Mouse (Mus musculus): ENCODE data around the gene Tmsb15l.
"Not testable (repeated sequence)": the region's sequence is repeated elsewhere in the genome, so short reads cannot be mapped to it uniquely, and the experiment has no call there.

Tmsb15l gene

GRCm38 (mm10) chrX:136976424-136977084 is at the start of gene Tmsb15l, which contains the start of gene Tmsb15b1:
TSS of gene Tmsb15l (minus strand) at chrX:136976869.
TSS of gene Tmsb15b1 (minus strand) at chrX:136976874.
- DNase-seq: peak; percentile 61 to 80

- DNase-seq: peak; percentile 74 to 87
Observed at GRCm38 (mm10) chrX:137019310-137019709, 42.6 kb upstream of the Tmsb15l start.

GRCm38 (mm10) chrX:137017668-137018067 is 41.0 kb upstream of the Tmsb15l start:
- no peak for DNase-seq

- peak; percentile 69 to 72 for DNase-seq
Observed at GRCm38 (mm10) chrX:137015099-137015709, 38.5 kb upstream of the Tmsb15l start.

GRCm38 (mm10) chrX:136996256-136996655 is 19.6 kb upstream of the Tmsb15l start:
- no peak for DNase-seq

- peak; percentile 49 to 66 for DNase-seq
Observed at GRCm38 (mm10) chrX:136993641-136994040, 17.0 kb upstream of the Tmsb15l start.

GRCm38 (mm10) chrX:136992978-136993547 is 16.4 kb upstream of the Tmsb15l start, which contains the start of gene Zcchc18:
TSS of gene Zcchc18 (plus strand) at chrX:136993155.
- peak; percentile 86 to 87 for DNase-seq

- peak; percentile 47 to 54 for DNase-seq
Observed at GRCm38 (mm10) chrX:136992191-136992965, 15.7 kb upstream of the Tmsb15l start.

GRCm38 (mm10) chrX:136991274-136991673 is 14.6 kb upstream of the Tmsb15l start:
- peak; percentile 12 to 16 for DNase-seq

- no peak for DNase-seq
Observed at GRCm38 (mm10) chrX:136986039-136986438, 9.4 kb upstream of the Tmsb15l start.

GRCm38 (mm10) chrX:136978616-136979015 is 1.9 kb upstream of the Tmsb15l start:
- peak; percentile 22 to 41 for DNase-seq

- DNase-seq: not testable (repeated sequence)
Observed at GRCm38 (mm10) chrX:136975397-136975796, 1.3 kb downstream of the Tmsb15l start, which contains the start of gene Tmsb15b2. TSS of gene Tmsb15b2 (minus strand) at chrX:136975497.

- peak; percentile 40 to 49 for DNase-seq
Observed at GRCm38 (mm10) chrX:136959688-136960087, 17.0 kb downstream of the Tmsb15l start.

- DNase-seq: not testable (repeated sequence)
Observed at GRCm38 (mm10) chrX:136958300-136958699, 18.4 kb downstream of the Tmsb15l start.

GRCm38 (mm10) chrX:136957583-136958279 is 18.9 kb downstream of the Tmsb15l start:
- peak; percentile 85 to 93 for DNase-seq

GRCm38 (mm10) chrX:136937985-136938384 is 38.7 kb downstream of the Tmsb15l start:
- DNase-seq: no peak

GRCm38 (mm10) chrX:136927031-136927430 is 49.6 kb downstream of the Tmsb15l start, which contains the start of gene H2bfm:
TSS of gene H2bfm (plus strand) at chrX:136927325.
- DNase-seq: no peak

GRCm38 (mm10) chrX:136925863-136926262 is 50.8 kb downstream of the Tmsb15l start:
- DNase-seq: no peak

All from cerebellum, postnatal 14 days (tissue).